Mouse (Mus musculus) adrenal gland, postnatal 36 days (tissue): ENCODE measurements at regions not wholly inside any gene's neighbourhood (a gene's known extent, or its start where the extent isn't known, plus 50 kb on each side); places are given as distances from the start of the nearest gene placed in this dataset.
"Not testable (repeated sequence)": the region's sequence is repeated elsewhere in the genome, so short reads cannot be mapped to it uniquely, and the experiment has no call there.

Experiments used
- DNase-seq, 2 experiments: peaks; one replicate each; pipeline ENCODE4 v3.0.0; 2021; ENCODE audit warnings: mixed read lengths in 1 of 2

GRCm38 (mm10) chr3:18522562-18522961, 574.4 kb downstream of the Cypt12 start:
- no peak for DNase-seq

- DNase-seq: no peak
These were observed 575.8 kb downstream of the Cypt12 start for GRCm38 (mm10) chr3:18524011-18524410.

GRCm38 (mm10) chr3:18557201-18557600, 609.0 kb downstream of the Cypt12 start:
- DNase-seq: no peak

- DNase-seq: no peak
These were observed 612.1 kb downstream of the Cypt12 start for GRCm38 (mm10) chr3:18560282-18560785.

GRCm38 (mm10) chr3:18580911-18581626, 632.9 kb downstream of the Cypt12 start:
- not testable (repeated sequence) for DNase-seq

- no peak for DNase-seq
These were observed 672.4 kb downstream of the Cypt12 start for GRCm38 (mm10) chr3:18620608-18621007.

GRCm38 (mm10) chr3:18623831-18624304, 675.7 kb downstream of the Cypt12 start:
- peak; percentile 58 to 79 for DNase-seq

GRCm38 (mm10) chr3:18624381-18625145, 676.4 kb downstream of the Cypt12 start:
- peak; percentile 31 to 58 for DNase-seq

- DNase-seq: peak; percentile 8 to 32
These were observed 677.5 kb downstream of the Cypt12 start for GRCm38 (mm10) chr3:18625395-18626328.

GRCm38 (mm10) chr3:18626375-18626774, 678.2 kb downstream of the Cypt12 start:
- DNase-seq: no peak

- no peak for DNase-seq
These were observed 678.6 kb downstream of the Cypt12 start for GRCm38 (mm10) chr3:18626820-18627219.

GRCm38 (mm10) chr3:18629233-18629632, 681.0 kb downstream of the Cypt12 start:
- no peak for DNase-seq

GRCm38 (mm10) chr3:18631601-18632000, 683.4 kb downstream of the Cypt12 start:
- no peak for DNase-seq

- DNase-seq: no peak
These were observed 686.6 kb downstream of the Cypt12 start for GRCm38 (mm10) chr3:18634855-18635254.

GRCm38 (mm10) chr3:18637553-18637952, 689.3 kb downstream of the Cypt12 start:
- no peak for DNase-seq

- DNase-seq: no peak
These were observed 692.1 kb downstream of the Cypt12 start for GRCm38 (mm10) chr3:18640286-18640685.

- no peak for DNase-seq
These were observed 693.5 kb downstream of the Cypt12 start for GRCm38 (mm10) chr3:18641688-18642087.

GRCm38 (mm10) chr3:18643408-18644035, 695.3 kb downstream of the Cypt12 start:
- DNase-seq: no peak

- peak in 1 of 2 experiments; percentile 9 for DNase-seq
These were observed 697.3 kb downstream of the Cypt12 start for GRCm38 (mm10) chr3:18645481-18645880.

GRCm38 (mm10) chr3:18645927-18646326, 697.7 kb downstream of the Cypt12 start:
- no peak for DNase-seq

- no peak for DNase-seq
These were observed 705.3 kb downstream of the Cypt12 start for GRCm38 (mm10) chr3:18653557-18653956.
